Mouse (Mus musculus): ENCODE measurements around the gene Ubald2. TPM values are rescaled to one million over a fixed set of nuclear protein-coding genes. Genes with fewer than 3 reads are reported as not detected.
A peak's percentile ranks its signal among the peaks of the same experiment; 100 is the strongest.

Gene Ubald2
- polyA plus RNA-seq, 1 experiment from 2014 or later, result 36.1 TPM

- peaks cover 42% of the 10 kb centered on the region for H3K4me1 ChIP-seq
- no peaks in the 10 kb centered on the region for H3K9me3 ChIP-seq
- H3K36me3 ChIP-seq, result peaks cover 8% of the 10 kb centered on the region; the same call in 1 of the 2 replicates
- 47% methylated on average over 11 of the region's 11 CpGs for WGBS
- DNase-seq (ENCODE audit: low spot score), result no peak
- H3K27me3 ChIP-seq (ENCODE audit: insufficient read depth, poor library complexity, severe bottlenecking), result no peaks in the 10 kb centered on the region
- H3K4me3 ChIP-seq, result peak overlapping the region; percentile 36
- peak overlapping the region; percentile 44 for H3K27ac ChIP-seq
Observed at GRCm38 (mm10) chr11:116431428-116432077, 2.3 kb upstream of the Ubald2 start.

GRCm38 (mm10) chr11:116432127-116432526 lies 1.8 kb upstream of the Ubald2 start:
- DNase-seq (ENCODE audit: low spot score), result no peak
- H3K9me3 ChIP-seq, result no peaks in the 10 kb centered on the region
- 64% methylated on average over 6 of the region's 6 CpGs for WGBS
- no peak overlapping the region for H3K4me3 ChIP-seq
- H3K36me3 ChIP-seq, result peaks cover 14% of the 10 kb centered on the region
- no peaks in the 10 kb centered on the region for H3K27me3 ChIP-seq (ENCODE audit: insufficient read depth, poor library complexity, severe bottlenecking)
- peaks cover 48% of the 10 kb centered on the region for H3K4me1 ChIP-seq
- H3K27ac ChIP-seq, result 0 out of 2 replicates have a peak overlapping the region, but pooled peaks have one; percentile 47

DNA sequence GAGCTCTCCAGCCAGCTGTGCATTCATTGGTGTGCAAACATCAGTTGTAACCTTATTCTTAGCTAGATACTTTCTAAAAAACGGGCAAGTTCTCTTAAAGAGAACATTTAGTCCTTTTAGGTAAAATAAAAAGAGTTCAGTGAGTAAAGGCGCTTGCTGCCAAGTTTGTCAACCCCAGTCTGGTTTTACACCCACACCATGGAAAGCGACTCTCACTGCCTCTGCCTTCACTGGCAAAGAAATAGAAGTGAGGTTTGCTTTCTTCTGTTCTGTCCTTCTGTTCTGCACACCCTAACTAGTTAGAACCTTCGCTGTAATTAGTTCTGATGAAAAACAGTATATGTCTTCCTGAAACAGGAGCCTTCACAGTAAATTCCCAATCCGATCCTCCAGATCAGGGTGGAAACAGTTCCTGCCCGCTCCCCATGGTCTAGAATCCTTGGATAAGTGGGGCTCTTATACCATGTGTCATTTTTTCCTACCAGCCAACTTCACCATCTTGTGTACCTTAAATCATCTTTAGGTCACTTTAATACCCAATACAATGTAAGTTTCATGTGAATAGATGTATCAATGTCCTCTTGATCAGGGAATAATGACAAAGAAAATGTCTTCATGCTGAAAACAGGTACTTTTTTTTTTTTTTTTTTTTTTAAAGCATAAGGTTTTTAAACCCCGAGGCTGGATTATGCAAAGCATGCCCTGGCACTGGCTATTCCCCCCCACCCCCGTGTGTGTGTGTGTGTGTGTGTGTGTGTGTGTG lies 1.1 kb upstream of the Ubald2 start:
- peaks cover 54% of the 10 kb centered on the region for H3K4me1 ChIP-seq
- WGBS, result 62% methylated on average over 8 of the region's 8 CpGs
- no peak overlapping the region for H3K4me3 ChIP-seq

DNA sequence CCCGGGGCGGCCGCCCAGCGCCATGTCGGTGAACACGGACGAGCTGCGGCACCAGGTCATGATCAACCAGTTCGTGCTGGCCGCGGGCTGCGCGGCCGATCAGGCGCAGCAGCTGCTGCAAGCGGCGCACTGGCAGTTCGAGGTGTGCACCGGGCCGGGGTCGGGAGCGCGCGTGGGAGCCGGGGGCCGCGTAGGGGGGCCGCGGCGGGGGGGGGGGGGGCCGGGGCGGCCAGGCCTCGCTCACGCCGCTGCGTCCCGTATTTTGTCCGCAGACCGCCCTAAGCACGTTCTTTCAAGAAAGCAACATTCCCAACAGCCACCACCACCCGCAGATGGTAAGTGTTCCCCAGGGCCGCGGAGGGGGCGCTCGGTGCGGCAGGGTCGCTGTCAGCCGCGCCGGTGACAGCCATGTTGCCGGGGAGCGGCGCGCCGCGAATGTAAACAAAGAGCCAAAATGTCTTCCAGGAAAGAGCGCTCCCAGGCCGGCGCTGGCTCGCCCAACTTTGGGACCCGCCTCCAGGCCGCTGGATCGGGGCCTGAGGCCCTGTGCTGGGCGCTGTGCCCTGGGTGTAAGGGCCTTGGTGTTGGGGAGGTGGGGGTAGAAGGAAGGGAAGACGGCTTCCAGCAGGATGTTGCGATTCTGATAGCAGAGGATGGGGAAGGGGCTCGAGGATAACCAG lies 533 bp downstream of the Ubald2 start:
- no peaks in the 10 kb centered on the region for H3K9me3 ChIP-seq
- H3K27me3 ChIP-seq (ENCODE audit: insufficient read depth, poor library complexity, severe bottlenecking), result no peaks in the 10 kb centered on the region
- peak overlapping the region; percentile 97 for H3K4me3 ChIP-seq
- H3K4me1 ChIP-seq, result peaks cover 50% of the 10 kb centered on the region
- H3K27ac ChIP-seq, result peak overlapping the region; percentile 98
- DNase-seq (ENCODE audit: low spot score), result peak; percentile 90
- peaks cover 27% of the 10 kb centered on the region for H3K36me3 ChIP-seq
- under 1% methylated on average over 52 of the region's 67 CpGs for WGBS

More for the DNA sequence above, 1.1 kb upstream of the Ubald2 start:
- peaks cover 20% of the 10 kb centered on the region for H3K36me3 ChIP-seq
- no peaks in the 10 kb centered on the region for H3K27me3 ChIP-seq (ENCODE audit: insufficient read depth, poor library complexity, severe bottlenecking)
- DNase-seq (ENCODE audit: low spot score), result no peak
- H3K27ac ChIP-seq, result peak overlapping the region; percentile 81
- no peaks in the 10 kb centered on the region for H3K9me3 ChIP-seq

DNA sequence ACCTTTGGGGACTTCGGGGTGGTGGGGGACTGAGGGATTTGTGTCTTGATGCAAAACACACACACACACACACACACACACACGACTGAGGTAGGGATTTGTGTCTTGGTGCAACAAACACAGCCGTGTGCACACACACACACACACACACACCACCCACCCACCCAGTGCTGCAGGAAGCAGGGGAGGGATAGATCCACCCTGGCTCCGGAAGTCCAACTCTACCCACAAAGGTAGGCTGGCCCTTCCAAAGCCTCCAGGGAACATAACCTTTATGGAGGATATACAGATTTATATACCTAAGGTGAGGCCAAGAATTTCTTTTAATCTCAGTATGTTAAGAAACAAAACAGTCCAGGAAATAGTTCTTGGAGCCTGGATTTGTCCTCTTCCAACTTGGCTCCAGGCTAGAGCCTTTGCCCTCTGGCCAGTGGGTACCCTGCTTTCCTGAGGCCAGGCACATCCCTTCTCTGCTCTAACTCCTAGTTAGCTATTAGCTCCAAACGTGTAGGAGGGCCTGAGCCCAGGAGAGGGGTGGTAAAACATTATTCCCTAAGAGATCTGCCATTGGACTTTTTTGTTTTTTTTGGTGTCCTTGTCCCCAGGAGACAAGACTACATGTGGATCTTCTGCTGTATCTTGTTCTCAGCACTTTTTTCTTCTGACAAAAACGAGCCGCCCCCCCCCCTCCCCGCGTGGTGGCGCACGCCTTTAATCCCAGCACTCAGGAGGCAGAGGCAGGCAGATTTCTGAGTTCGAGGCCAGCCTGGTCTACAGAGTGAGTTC lies 1.3 kb downstream of the Ubald2 start:
- Histone ChIP-seq H3K27ac (peak overlapping the region; percentile 98), H3K9me3 (no peaks in the 10 kb centered on the region), H3K4me1 (peaks cover 54% of the 10 kb centered on the region), H3K27me3 (ENCODE audit: insufficient read depth, poor library complexity, severe bottlenecking) (no peaks in the 10 kb centered on the region), H3K4me3 (peak overlapping the region; percentile 97), H3K36me3 (peaks cover 30% of the 10 kb centered on the region)
- no peak for DNase-seq (ENCODE audit: low spot score)
- 53% methylated on average over 12 of the region's 12 CpGs for WGBS

GRCm38 (mm10) chr11:116435992-116436724 lies 2.3 kb downstream of the Ubald2 start:
- H3K4me3 ChIP-seq, result peak overlapping the region; percentile 44
- no peak for DNase-seq (ENCODE audit: low spot score)
- H3K36me3 ChIP-seq, result peaks cover 30% of the 10 kb centered on the region
- H3K27ac ChIP-seq, result peak overlapping the region; percentile 98
- no peaks in the 10 kb centered on the region for H3K9me3 ChIP-seq
- H3K4me1 ChIP-seq, result peaks cover 55% of the 10 kb centered on the region
- WGBS, result 20% methylated on average over 5 of the region's 5 CpGs
- H3K27me3 ChIP-seq (ENCODE audit: insufficient read depth, poor library complexity, severe bottlenecking), result no peaks in the 10 kb centered on the region

DNA sequence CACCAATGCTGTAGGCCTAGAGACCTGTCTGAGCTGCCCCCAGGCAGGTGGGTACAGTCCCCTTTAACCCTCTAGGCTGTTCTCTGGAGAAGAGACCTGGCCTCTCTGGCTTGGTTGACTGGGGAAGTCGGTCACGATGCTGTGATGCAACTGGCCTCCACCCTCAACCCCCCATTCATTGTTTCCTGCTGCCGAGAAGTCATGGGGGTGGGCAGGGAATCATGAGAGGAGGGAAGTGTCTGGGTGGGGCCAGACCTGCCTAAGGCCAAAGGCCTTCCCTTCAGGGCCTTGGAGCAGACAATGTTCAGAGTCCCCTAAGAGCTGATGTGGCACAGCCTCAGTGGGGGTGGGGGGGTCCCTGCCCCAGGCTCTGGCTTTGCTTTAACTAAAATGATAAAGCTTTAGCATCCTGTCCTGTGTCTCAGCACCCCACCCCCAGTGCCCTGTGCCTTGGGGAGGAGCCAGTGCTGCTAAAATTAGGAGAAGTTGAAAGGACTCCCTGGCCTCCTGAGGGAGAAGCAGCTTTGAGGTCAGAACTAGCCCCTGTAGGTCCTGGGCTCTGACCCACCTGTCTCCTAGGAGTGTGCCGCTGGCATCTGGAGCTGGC lies 2.9 kb downstream of the Ubald2 start:
- Histone ChIP-seq H3K27ac (peak overlapping the region; percentile 98), H3K4me1 (peaks cover 48% of the 10 kb centered on the region), H3K4me3 (peak overlapping the region; percentile 44), H3K36me3 (peaks cover 30% of the 10 kb centered on the region), H3K27me3 (ENCODE audit: insufficient read depth, poor library complexity, severe bottlenecking) (no peaks in the 10 kb centered on the region), H3K9me3 (no peaks in the 10 kb centered on the region)
- no peak for DNase-seq (ENCODE audit: low spot score)
- 22% methylated on average over 4 of the region's 4 CpGs for WGBS

GRCm38 (mm10) chr11:116437541-116437940 lies 3.6 kb downstream of the Ubald2 start:
- Histone ChIP-seq H3K9me3 (no peaks in the 10 kb centered on the region), H3K4me1 (peaks cover 55% of the 10 kb centered on the region), H3K27me3 (ENCODE audit: insufficient read depth, poor library complexity, severe bottlenecking) (no peaks in the 10 kb centered on the region), H3K4me3 (peak overlapping the region; percentile 44), H3K36me3 (peaks cover 30% of the 10 kb centered on the region), H3K27ac (peak overlapping the region; percentile 98)
- WGBS, result 79% methylated on average over 11 of the region's 11 CpGs
- no peak for DNase-seq (ENCODE audit: low spot score)

- H3K27ac ChIP-seq, result no peak overlapping the region; the same call in 1 of the 2 replicates
- WGBS, result 86% methylated on average over 19 of the region's 19 CpGs
- H3K4me1 ChIP-seq, result peaks cover 64% of the 10 kb centered on the region
- no peak for DNase-seq (ENCODE audit: low spot score)
- peaks cover 30% of the 10 kb centered on the region for H3K36me3 ChIP-seq
- H3K27me3 ChIP-seq (ENCODE audit: insufficient read depth, poor library complexity, severe bottlenecking), result no peaks in the 10 kb centered on the region
- H3K4me3 ChIP-seq, result no peak overlapping the region
- no peaks in the 10 kb centered on the region for H3K9me3 ChIP-seq
Observed at GRCm38 (mm10) chr11:116439269-116440240, 5.7 kb downstream of the Ubald2 start.

GRCm38 (mm10) chr11:116440408-116441068 lies 6.6 kb downstream of the Ubald2 start:
- H3K9me3 ChIP-seq, result no peaks in the 10 kb centered on the region
- peaks cover 67% of the 10 kb centered on the region for H3K4me1 ChIP-seq
- no peaks in the 10 kb centered on the region for H3K27me3 ChIP-seq (ENCODE audit: insufficient read depth, poor library complexity, severe bottlenecking)
- DNase-seq (ENCODE audit: low spot score), result no peak
- H3K27ac ChIP-seq, result no peak overlapping the region
- peaks cover 30% of the 10 kb centered on the region for H3K36me3 ChIP-seq
- H3K4me3 ChIP-seq, result no peak overlapping the region
- WGBS, result 79% methylated on average over 7 of the region's 7 CpGs
